Mouse (Mus musculus) intestine, postnatal 0 days (tissue): ENCODE results near the gene S1pr3. TPM values are rescaled to one million over a fixed set of nuclear protein-coding genes. Genes with fewer than 3 reads are reported as not detected.
A peak's percentile ranks its signal among the peaks of the same experiment; 100 is the strongest.

Experiments
- ATAC-seq: fragments of 200-750 bp; cut with Nextera tagmentation; 2 replicates; pipeline ENCODE4 v1.8.0; 2017; ENCODE audit warnings: mild to moderate bottlenecking, moderate TSS enrichment, moderate library complexity
- H3K27ac ChIP-seq: fragments of 300-500 bp; sonication (generic); 2 replicates; pipeline ENCODE4 v1.5.1; 2014; ENCODE audit warnings: mild to moderate bottlenecking, low read depth, low read length, moderate library complexity
- H3K27me3 ChIP-seq: fragments of 300-500 bp; sonication (generic); replicated peaks from 2 replicates; pipeline ENCODE4 v1.6.1; 2014; ENCODE audit warnings: low read length, mixed read lengths; ENCODE audit not compliant: control insufficient read depth, insufficient read depth
- H3K36me3 ChIP-seq: fragments of 300-500 bp; sonication (generic); 2 replicates; pipeline ENCODE4 v1.6.1; 2014; ENCODE audit warnings: mild to moderate bottlenecking, moderate library complexity; ENCODE audit not compliant: control insufficient read depth, insufficient read depth
- H3K4me1 ChIP-seq: fragments of 300-500 bp; sonication (generic); replicated peaks from 2 replicates; pipeline ENCODE4 v1.6.1; 2014; ENCODE audit warnings: antibody characterized with exemption, low read length, mixed read lengths; ENCODE audit not compliant: control insufficient read depth, insufficient read depth
- H3K4me2 ChIP-seq: fragments of 300-500 bp; sonication (generic); replicated peaks from 2 replicates; pipeline ENCODE4 v1.6.1; 2014; ENCODE audit warnings: low read depth, mild to moderate bottlenecking, moderate library complexity
- H3K4me3 ChIP-seq: fragments of 300-500 bp; sonication (generic); 2 replicates; pipeline ENCODE4 v1.5.1; 2014; ENCODE audit warnings: low read depth, low read length
- H3K9ac ChIP-seq: fragments of 300-500 bp; sonication (generic); 2 replicates; pipeline ENCODE4 v1.6.1; 2014; ENCODE audit warnings: mild to moderate bottlenecking, low read depth, low read length
- H3K9me3 ChIP-seq: fragments of 300-500 bp; sonication (generic); 2 replicates; pipeline ENCODE4 v1.6.1; 2016; ENCODE audit warnings: mixed run types; ENCODE audit not compliant: control insufficient read depth
- CTCF ChIP-seq: sonication (generic); IDR thresholded peaks from 2 replicates; pipeline ENCODE4 v1.5.1; 2016; ENCODE audit warnings: low read depth, mild to moderate bottlenecking, control low read depth, antibody characterized with exemption, moderate library complexity
- WGBS: fragments of 180-500 bp; shearing (Covaris S2); extraction: QIAGEN DNeasy Blood & Tissue Kit; methylation state at CpG from one replicate; pipeline ENCODE4 v1.1.7; 2014; 5-methylcytosine and 5-hydroxymethylcytosine counted together
- polyA plus RNA-seq: library from polyadenylated mRNA; unstranded; fragments of >200 nt; fragmentation: Nextera tagmentation; extraction: Ambion mirVana; gene quantifications from 2 replicates; pipeline ENCODE4 v1.2.1, GENCODE M21; 2015

S1pr3 gene
- polyA plus RNA-seq, 1 experiment from 2014 or later, result 10.5 TPM

DNA sequence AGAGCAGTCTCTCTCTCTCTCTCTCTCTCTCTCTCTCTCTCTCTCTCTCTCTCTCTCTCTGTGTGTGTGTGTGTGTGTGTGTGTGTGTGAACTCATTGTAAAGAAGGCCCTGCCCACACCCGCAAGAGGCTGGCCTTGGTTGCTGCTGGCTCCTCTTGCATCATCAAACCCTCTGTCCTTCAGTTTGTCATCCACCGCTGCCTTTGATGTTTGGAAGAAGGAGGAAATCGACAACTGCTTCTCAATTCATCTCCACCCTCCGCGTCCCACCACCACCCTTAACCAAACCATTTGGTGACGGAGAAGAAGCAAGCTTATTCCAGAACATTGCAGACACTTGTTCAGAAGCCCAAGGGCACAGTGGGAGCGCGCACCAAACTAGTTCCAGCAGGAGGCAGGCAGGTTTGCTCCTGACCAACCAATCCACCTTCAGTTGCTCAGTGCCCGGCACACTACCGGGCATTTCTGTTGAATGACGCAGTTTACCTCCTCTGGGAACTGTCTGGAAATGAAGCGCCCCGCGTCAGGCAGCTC, 8.2 kb upstream of the S1pr3 start:
- ATAC-seq, result no peak
- peak overlapping the region; percentile 63 for H3K4me2 ChIP-seq
- H3K9ac ChIP-seq, result no peak overlapping the region
- 31% methylated on average over 14 of the region's 14 CpGs for WGBS
- H3K36me3 ChIP-seq, result no peaks in the 10 kb centered on the region
- peak overlapping the region; percentile 23; the same call in 1 of the 2 replicates for H3K4me3 ChIP-seq
- H3K4me1 ChIP-seq, result no peaks in the 10 kb centered on the region
- no peaks in the 10 kb centered on the region for H3K9me3 ChIP-seq
- peak; percentile 17; the same call in 1 of the 2 replicates for TF ChIP-seq CTCF
- H3K27ac ChIP-seq, result no peak overlapping the region
- no peaks in the 10 kb centered on the region for H3K27me3 ChIP-seq

- Histone ChIP-seq H3K4me2 (peak overlapping the region; percentile 63), H3K9ac (no peak overlapping the region), H3K27ac (no peak overlapping the region), H3K9me3 (no peaks in the 10 kb centered on the region), H3K36me3 (no peaks in the 10 kb centered on the region), H3K4me1 (no peaks in the 10 kb centered on the region), H3K27me3 (no peaks in the 10 kb centered on the region), H3K4me3 (peak overlapping the region; percentile 23)
- no peak for ATAC-seq
- 11% methylated on average over 20 of the region's 20 CpGs for WGBS
- no peak for TF ChIP-seq CTCF
These were observed 7.5 kb upstream of the S1pr3 start for GRCm38 (mm10) chr13:51400736-51401501.

DNA sequence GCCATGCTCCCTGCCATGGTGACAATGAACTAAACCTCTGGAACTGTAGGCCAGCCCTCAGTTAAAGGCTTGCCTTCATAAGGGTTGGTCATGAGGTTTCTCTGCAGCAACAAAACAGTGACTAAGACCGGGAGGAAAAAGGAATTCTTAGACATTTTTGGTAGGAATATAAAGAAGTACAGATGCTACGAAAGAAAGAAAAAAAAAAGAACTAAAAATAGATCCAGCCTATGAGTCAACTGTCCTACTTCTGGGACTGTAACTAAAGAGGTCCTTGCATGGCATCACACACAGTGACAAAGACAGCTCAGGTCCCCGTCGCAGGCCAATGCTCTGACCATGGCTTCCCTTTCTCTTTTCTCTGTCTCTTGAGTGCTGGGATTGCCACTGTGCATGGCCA, 3.9 kb upstream of the S1pr3 start:
- Histone ChIP-seq H3K36me3 (no peaks in the 10 kb centered on the region), H3K27me3 (peaks cover 13% of the 10 kb centered on the region; the same call in 1 of the 2 replicates), H3K27ac (no peak overlapping the region), H3K4me2 (no peak overlapping the region), H3K9me3 (no peaks in the 10 kb centered on the region), H3K9ac (no peak overlapping the region), H3K4me3 (no peak overlapping the region), H3K4me1 (no peaks in the 10 kb centered on the region)
- no peak for TF ChIP-seq CTCF
- WGBS, result 76% methylated on average over 4 of the region's 4 CpGs
- ATAC-seq, result no peak

GRCm38 (mm10) chr13:51405731-51406320, 2.6 kb upstream of the S1pr3 start:
- TF ChIP-seq CTCF, result no peak
- no peak overlapping the region for H3K4me3 ChIP-seq
- H3K4me2 ChIP-seq, result no peak overlapping the region
- no peak for ATAC-seq
- no peak overlapping the region for H3K9ac ChIP-seq
- no peak overlapping the region for H3K27ac ChIP-seq
- H3K9me3 ChIP-seq, result no peaks in the 10 kb centered on the region
- H3K4me1 ChIP-seq, result no peaks in the 10 kb centered on the region
- peaks cover 13% of the 10 kb centered on the region; the same call in 1 of the 2 replicates for H3K27me3 ChIP-seq
- 86% methylated on average over 13 of the region's 13 CpGs for WGBS
- H3K36me3 ChIP-seq, result no peaks in the 10 kb centered on the region

DNA sequence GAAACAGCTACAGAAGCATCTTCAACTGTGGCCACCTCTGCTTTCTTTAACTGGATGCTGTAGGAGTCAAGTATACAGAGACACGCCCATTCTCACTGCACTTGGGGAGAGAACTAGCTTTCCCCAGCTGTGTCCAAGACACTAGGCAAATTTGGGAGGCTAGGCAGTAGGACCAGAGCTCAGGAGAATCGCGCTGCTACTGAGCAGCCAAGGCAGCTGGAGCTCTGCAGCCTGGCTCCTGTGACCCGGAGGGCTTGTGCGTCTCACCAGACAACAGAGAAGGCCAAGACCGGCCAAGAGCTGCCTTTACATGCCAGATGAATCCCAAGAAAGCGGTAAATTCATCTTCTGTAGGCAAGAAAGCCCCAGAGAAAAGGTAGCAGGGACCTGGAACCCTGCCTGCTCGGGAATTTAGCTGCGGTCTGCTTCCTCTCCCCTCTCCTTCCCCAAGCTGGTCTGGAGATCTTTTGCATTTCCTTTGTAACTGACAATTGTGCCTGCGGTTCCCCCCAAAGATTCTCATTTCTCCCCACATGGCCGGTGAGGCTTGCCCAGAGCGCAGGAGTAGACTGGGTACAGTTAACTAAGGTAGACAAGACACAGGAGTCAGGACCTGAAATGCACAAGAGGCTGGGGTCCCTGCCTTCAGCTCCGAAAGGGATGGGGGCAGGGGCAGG, 760 bp upstream of the S1pr3 start:
- H3K9me3 ChIP-seq, result no peaks in the 10 kb centered on the region
- ATAC-seq, result no peak
- H3K27ac ChIP-seq, result no peak overlapping the region
- peak overlapping the region; percentile 39; the same call in 1 of the 2 replicates for H3K4me3 ChIP-seq
- peaks cover 13% of the 10 kb centered on the region; the same call in 1 of the 2 replicates for H3K27me3 ChIP-seq
- peak overlapping the region; percentile 58; the same call in 1 of the 2 replicates for H3K4me2 ChIP-seq
- H3K9ac ChIP-seq, result no peak overlapping the region
- no peak for TF ChIP-seq CTCF
- WGBS, result 52% methylated on average over 13 of the region's 13 CpGs
- no peaks in the 10 kb centered on the region for H3K36me3 ChIP-seq
- H3K4me1 ChIP-seq, result no peaks in the 10 kb centered on the region
